10 mouse cellular contexts compared by ENCODE assay signal in the genomic region with DNA sequence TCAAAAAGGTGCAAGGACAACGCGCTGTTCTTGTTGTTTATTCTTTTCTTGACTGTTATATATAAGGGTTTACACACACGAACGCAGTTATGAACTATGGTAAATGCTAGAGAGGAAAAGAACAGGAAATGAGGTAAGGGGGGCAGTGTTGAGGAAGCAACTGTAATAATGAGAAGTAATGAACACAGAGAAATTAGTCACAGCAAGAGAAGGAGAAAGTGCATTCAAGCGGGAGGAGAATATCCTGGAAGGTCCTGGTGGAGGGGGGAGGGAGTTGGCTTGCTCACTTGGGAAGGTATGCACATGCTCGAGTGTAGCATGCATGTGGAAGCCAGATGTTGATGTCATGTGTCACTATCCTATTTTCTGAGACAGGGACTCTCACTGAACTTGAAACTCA. TPM values are rescaled to one million over a fixed set of nuclear protein-coding genes. Genes with fewer than 3 reads are reported as not detected.
DNase-seq lines count a peak whose midpoint lies in the region; ATAC-seq lines count a peak whose summit lies in the region.
"Had no signal": no experiment of that assay in that cellular context is flagged by ENCODE, and none has a peak within 500 bp of the region (broad histone marks: within the 10 kb centered on the region; RNA-seq: fewer than 3 reads in every experiment).

No protein-coding gene starts in this region.

- H3K79me2 ChIP-seq in macrophage (ENCODE audit: inconsistent target) = peaks cover 6% of the 10 kb centered on the region; the same call in 1 of the 2 replicates

- ATAC-seq in embryonic facial prominence, embryonic 13.5 days (ENCODE audit: insufficient number of reproducible peaks, insufficient read depth, low FRiP score, low TSS enrichment, low read depth) = 0 out of 2 replicates have a peak, but pooled peaks have one; percentile 37

- no peak overlapping the region for H3K4me3 ChIP-seq in embryonic facial prominence, embryonic 13.5 days
- no peak overlapping the region for H3K4me3 ChIP-seq in macrophage (ENCODE audit: inconsistent target)
- H3K4me3 ChIP-seq: left cerebral cortex, adult 2 months had no signal

- H3K4me2 ChIP-seq in embryonic facial prominence, embryonic 13.5 days = no peak overlapping the region

- H3K9ac ChIP-seq in embryonic facial prominence, embryonic 13.5 days = no peak overlapping the region

- no peaks in the 10 kb centered on the region for H3K36me3 ChIP-seq in embryonic facial prominence, embryonic 13.5 days
- no peaks in the 10 kb centered on the region for H3K36me3 ChIP-seq in macrophage (ENCODE audit: inconsistent target)

- peaks cover 37% of the 10 kb centered on the region for H3K4me1 ChIP-seq in embryonic facial prominence, embryonic 13.5 days

- no peaks in the 10 kb centered on the region for H3K27me3 ChIP-seq in embryonic facial prominence, embryonic 13.5 days

- H3K27ac ChIP-seq in embryonic facial prominence, embryonic 13.5 days = peak overlapping the region; percentile 35; the same call in 1 of the 2 replicates
- H3K27ac ChIP-seq in macrophage = peak overlapping the region; percentile 32
- H3K27ac ChIP-seq: left cerebral cortex, adult 2 months had no signal

- 49% methylated on average over 6 of the region's 6 CpGs for WGBS in embryonic facial prominence, embryonic 13.5 days
- 6% methylated on average over 6 of the region's 6 CpGs for WGBS in macrophage (ENCODE audit: missing documents)

- DNase-seq in kidney, postnatal 4 days = peak; percentile 9 to 31
- no peak for DNase-seq in kidney, adult 11 months
- DNase-seq in MN1 (ENCODE audit: low spot score) = peak; percentile 55
- DNase-seq in urinary bladder, postnatal 4 days (ENCODE audit: low spot score in 2 of 2) = no peak
- no peak for DNase-seq in T-cell, adult 2 months (ENCODE audit: low spot score)
- no peak for DNase-seq in gastrocnemius, postnatal 10 days
- DNase-seq: midbrain, embryonic 14.5 days had no signal

- no peaks in the 10 kb centered on the region for H3K9me3 ChIP-seq in embryonic facial prominence, embryonic 13.5 days

RNA-seq across cellular contexts. Expression of a gene that starts 39.9 kb away (rescaled TPM):
- 117 and 118 TPM in 2 replicates for polyA plus RNA-seq in embryonic facial prominence, embryonic 13.5 days (2015; fragmentation: Nextera tagmentation; extraction: Ambion mirVana)
- total RNA-seq in macrophage (2018; cell fraction: chromatin; rRNA removed) = 100 to 1,000 TPM; 143 to 390 (median 200) TPM
- 100 to 1,000 TPM; 101 to 220 (median 132) TPM for total RNA-seq in macrophage (2018; cell fraction: cytosol; rRNA removed)
- total RNA-seq in macrophage (2018; cell fraction: nucleus; rRNA removed) = 100 to 1,000 TPM; 161 to 450 (median 222) TPM
- 83.2 to 170 TPM (median 149 TPM) in 3 replicates for polyA plus RNA-seq in macrophage (2018)
- 10 to 100 TPM; 40.5 to 51.0 TPM for total RNA-seq in gastrocnemius, postnatal 10 days (2021)

Comparison
In these comparisons a context has a peak if more than half of its experiments do, and no peak if none do; other contexts are left out.
1. DNase-seq: peak in kidney, postnatal 4 days (2 of 2) and MN1 (single experiment); none in kidney, adult 11 months (single experiment), urinary bladder, postnatal 4 days (0 of 2), T-cell, adult 2 months (single experiment) and gastrocnemius, postnatal 10 days (single experiment).